Mouse (Mus musculus): ENCODE results near the gene D16Ertd472e.
"Not testable (repeated sequence)": the region's sequence is repeated elsewhere in the genome, so short reads cannot be mapped to it uniquely, and the experiment has no call there.

Gene D16Ertd472e

GRCm38 (mm10) chr16:78564110-78564821, 12.2 kb downstream of the D16Ertd472e start:
- DNase-seq = no peak

DNA sequence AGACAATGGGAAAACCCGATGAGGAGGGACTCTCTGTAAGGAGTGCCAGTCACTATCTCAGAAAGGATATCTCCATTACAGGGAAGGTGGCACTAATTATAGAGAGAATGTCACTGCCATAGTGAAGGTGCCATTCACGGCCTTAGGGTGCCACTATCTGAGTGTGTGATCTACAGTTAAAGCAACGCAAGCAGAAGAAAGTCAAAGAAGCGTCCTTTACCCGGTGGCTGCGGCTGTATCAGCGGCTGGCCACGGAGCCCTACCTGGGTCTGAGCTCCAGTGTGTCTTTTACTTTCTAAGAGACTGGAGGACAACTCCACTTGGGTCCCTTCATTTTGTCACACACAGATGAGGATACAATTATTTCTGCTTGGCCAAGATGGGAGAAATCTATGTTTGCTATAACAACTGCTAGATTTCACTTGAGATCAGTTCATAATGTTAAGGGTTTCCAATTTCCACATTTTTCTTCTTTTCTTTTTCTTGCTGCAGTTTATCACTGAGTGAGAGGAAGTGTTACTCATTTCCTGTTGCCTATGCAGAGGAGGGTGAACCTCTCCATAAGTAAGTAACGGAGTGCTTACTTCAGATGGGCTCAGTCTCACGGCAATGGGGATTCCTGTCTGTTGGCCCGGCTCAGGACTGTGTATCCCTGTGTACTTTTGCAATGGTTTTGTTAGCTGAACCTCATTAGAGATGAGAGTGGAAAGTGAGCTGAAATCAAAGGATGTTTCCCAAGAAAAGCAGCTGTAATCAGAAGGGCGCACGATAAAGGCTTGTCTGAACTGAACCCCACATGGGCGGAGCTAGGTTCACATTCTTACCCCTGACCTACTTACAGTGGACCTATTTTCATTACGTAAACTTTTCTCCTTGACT, 13.2 kb downstream of the D16Ertd472e start:
- no peak for DNase-seq

DNA sequence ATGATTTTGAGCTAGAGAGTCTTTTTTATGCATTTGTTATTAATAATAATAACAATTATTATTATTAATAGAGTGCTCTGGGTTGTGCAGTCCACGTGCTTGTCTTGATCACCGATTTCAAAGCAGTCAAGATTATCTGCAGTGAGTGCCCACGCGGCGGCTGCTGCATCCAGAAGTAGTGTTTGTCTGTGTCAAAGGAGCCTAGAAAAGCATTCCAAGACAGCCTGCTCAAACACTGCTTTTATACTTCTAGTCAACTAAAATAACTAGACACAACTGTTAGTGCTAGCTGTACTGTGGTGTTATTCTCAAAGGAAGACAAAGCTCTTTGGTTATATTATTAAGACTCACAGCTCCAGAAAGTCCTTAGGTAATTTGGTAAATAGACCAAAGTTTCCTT, 15.9 kb downstream of the D16Ertd472e start:
- no peak for DNase-seq

- DNase-seq = no peak
These were observed 16.4 kb downstream of the D16Ertd472e start for GRCm38 (mm10) chr16:78560063-78560462.

DNA sequence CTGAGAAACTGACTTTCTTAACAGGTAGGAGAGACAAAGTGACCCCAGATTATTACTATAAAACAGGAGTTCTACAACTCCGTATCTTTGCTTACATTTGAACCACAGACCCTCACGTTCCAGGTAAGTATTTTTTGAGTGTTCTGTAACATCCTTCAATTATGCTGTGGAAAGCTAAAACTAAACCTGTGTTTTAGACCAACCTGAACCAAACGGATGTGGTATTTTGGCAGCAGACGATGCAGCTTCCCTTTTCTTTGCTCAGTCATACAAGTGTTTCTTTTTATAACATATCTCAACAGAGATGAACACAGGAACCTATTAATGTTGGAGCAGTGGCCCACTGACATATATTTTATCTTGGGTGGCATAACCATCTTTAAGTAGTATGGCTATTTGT, 18.9 kb downstream of the D16Ertd472e start:
- DNase-seq = no peak

GRCm38 (mm10) chr16:78554911-78555648, 21.4 kb downstream of the D16Ertd472e start:
- no peak for DNase-seq

GRCm38 (mm10) chr16:78547367-78547766, 29.1 kb downstream of the D16Ertd472e start:
- DNase-seq = no peak

GRCm38 (mm10) chr16:78546529-78546928, 30.0 kb downstream of the D16Ertd472e start:
- DNase-seq = no peak

DNA sequence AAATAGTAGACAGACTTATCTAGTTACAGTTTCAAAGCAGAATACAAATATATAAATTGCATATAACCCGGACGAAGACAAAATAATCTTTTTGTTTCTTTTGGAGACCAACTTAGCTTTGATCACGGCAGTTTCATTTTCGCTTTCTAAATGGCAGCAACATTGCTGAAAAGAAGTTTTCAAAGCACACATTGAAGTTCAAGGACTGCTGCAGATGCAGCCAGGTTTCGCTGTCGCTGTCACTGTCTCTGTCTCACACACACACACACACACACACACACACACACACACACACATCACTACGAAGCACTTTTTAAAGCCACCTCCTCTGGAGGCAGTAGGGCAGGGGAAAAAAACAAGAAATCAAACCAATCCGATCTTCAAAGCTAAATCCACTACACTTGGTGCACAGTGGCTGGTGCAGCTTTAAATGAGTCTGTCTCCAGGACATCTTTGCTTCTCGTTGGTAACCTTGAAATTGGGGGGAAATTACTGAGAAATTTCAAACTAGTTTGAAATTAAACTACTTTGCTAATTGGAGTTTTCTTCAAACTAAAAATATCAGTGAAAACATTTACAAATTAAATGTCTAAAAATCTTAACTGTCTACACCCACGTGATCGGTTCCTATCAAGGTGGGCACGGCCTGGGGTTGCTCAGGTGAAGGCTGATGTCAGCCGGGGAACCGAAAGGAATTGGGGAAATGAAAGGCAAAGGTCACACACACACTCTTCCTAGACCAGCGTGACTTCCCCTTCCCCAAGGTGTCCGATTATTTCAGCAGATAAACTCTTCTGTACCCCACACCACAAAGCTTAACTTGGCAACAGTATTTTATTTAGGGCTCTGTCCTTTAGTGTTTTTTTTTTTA, 35.9 kb downstream of the D16Ertd472e start:
- no peak for DNase-seq

GRCm38 (mm10) chr16:78537798-78538422, 38.6 kb downstream of the D16Ertd472e start:
- no peak for DNase-seq

- no peak for DNase-seq
These were observed 39.2 kb downstream of the D16Ertd472e start for GRCm38 (mm10) chr16:78537322-78537721.

GRCm38 (mm10) chr16:78534468-78534867, 42.0 kb downstream of the D16Ertd472e start:
- DNase-seq = no peak

DNA sequence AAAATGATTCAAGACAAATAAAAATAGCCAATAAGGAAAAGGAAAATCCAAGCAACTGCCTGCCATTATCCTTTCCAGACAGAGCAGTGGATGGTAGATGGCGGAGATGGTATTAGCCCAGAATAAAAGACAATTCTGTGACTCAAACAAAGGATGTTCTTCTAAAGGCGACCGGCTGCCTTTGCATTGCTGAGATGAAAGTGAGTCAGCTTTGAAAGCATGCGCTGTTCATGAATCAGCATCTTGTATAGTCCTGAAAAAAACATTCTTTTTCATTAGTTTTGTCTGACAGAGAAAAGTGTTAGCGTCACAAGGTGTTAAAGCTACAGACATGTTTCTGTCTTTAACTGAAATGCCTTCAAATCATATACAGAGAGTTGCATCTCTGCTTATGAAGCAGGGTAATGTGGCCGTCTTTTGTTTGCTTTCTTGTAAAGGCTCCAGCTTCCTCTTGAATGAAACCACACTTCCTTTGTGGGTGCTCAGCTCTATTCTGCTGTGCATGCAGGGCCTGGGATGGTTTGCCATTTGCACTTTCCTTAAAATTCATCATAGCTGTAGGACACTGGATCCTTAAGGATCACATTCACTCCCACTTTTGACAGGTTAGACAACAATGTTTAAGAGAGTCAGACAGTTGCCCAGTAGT, 44.4 kb downstream of the D16Ertd472e start:
- no peak for DNase-seq

DNA sequence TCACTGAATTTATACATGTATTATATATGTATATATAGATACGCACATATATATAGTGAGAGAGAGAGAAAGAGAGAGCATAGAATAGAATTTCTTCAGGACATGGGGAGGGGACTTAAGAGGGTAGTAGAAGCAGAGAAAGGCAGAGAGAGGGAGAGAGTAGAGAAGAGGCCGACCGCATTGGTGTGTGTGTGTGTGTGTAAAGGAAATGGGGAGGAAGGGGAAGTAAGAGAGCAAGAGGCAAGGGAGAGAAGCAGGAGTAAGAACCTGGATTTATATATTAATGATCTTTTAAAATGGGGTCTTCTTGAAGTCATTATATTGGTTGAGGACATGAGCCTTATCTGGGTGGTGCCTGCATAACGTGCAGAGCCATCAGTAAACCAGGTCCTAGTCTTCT, 53.5 kb downstream of the D16Ertd472e start:
- no peak for DNase-seq

DNA sequence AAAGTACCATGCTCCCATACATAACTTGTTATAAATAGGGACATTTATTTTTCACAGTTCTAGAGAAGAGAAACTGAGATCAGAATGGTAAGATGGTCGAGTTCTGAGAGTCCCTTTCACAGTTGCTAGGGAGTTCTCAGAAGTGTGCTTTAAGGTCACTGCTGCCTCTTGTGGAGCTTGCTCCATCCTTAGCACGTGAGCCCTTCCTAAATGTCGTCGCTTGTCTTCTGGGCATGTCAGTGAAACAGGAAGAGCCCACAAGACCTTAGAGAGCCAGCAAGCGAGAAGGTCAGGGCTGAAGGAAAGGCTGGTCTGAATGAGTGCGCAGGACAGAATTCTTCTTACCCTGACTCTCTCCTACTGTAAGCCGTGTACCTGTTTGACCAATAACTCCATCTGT, 57.8 kb downstream of the D16Ertd472e start:
- no peak for DNase-seq

DNA sequence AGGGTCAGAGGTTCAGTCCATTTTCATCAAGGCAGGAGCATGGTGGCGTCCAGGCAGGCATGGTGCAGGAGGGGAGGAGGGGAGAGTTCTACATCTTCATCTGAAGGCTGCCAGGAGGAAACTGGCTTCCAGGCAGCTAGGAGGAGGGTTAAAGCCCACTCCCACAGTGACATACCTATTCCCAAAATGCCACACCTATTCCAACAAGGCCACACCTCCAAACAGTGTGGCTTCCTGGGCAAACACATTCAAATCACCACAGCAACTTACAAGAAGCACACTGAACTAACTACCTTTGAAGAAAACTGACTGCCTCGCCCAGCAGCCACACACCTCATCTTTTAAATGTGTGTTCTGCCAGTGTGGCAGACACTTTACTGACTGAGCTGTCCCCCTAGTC, 59.3 kb downstream of the D16Ertd472e start:
- no peak for DNase-seq

DNA sequence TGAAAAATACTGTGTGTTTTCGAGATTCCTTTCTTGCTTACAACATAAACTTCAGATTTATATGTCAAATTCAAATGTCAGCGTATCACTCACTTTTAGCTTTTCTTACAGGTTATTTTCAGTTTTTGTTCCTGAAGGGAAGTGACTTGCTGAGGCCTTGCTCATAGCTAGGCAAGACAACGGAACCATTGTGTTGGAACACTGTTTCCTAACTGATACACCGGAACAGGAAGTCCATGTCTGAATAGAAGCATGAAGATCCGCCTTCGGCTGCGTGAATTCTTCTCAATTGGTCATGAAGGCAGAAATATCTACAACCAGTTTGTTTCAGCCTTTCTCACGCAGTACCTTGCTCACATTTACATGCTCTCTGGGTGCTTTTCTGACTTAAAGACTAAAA, 65.0 kb downstream of the D16Ertd472e start:
- DNase-seq = no peak

DNA sequence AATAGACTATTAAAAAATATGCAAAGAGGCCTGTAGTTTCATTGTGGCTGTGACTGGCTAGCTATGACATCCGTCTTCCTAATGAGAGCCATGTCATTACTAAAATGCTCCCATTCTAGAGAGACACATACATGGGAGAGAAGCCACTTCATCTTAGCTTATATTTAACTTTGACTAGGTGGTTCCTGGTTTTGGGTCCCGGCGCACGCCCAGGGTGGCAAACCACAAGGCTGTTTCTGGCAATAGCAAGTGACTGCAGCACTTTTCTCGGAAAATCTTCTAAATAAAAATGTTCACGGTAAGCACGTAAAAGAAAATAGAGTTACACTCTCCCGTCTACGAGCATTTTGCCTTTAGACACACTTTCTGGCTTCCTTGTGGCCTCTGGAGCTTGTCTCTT, 74.0 kb downstream of the D16Ertd472e start:
- DNase-seq = no peak

DNA sequence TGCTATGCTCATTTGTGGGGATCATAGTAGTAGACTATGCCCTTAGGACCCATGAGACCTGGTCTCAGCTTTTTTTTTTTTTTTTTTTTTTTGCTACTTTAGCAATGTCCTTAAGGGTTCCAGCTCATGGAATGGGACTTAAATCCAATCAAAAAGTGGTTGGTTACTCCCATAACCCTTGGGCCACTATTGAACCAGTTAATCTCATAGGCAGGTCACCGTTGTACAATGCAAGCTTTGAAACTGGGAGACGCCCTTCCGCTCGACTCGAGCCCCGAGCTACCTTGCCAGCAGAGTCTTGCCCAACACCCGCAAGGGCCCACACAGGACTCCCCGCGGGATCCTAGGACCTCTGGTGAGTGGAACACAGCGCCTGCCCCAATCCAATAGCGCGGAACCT, 83.8 kb downstream of the D16Ertd472e start:
- not testable (repeated sequence) for DNase-seq

GRCm38 (mm10) chr16:78490779-78491178, 85.7 kb downstream of the D16Ertd472e start:
- no peak for DNase-seq
